Mouse (Mus musculus): ENCODE data around the gene Sgf29. TPM values are rescaled to one million over a fixed set of nuclear protein-coding genes. Genes with fewer than 3 reads are reported as not detected.

Gene Sgf29
- polyA plus RNA-seq, 1 experiment from 2014 or later, result 28.9 TPM

- DNase-seq (ENCODE audit: low spot score) (no peak), ATAC-seq (ENCODE audit: low FRiP score, low TSS enrichment) (no peak)
- TF ChIP-seq CTCF (IDR thresholded peaks at IDR 0.05; ENCODE audit: low read depth) (no peak), EP300 (optimal IDR thresholded peaks at IDR 0.05) (no peak)
- WGBS, result 76% methylated on average over 3 of the region's 3 CpGs
- no peak overlapping the region for H3K4me3 ChIP-seq (ENCODE audit: low read depth, low read length)
- no peak overlapping the region for H3K9ac ChIP-seq (ENCODE audit: low read length)
- no peaks in the 10 kb centered on the region for H3K27me3 ChIP-seq (ENCODE audit: control insufficient read depth, insufficient read depth, low read length)
- peaks cover 8% of the 10 kb centered on the region; the same call in 1 of the 2 replicates for H3K36me3 ChIP-seq (ENCODE audit: control insufficient read depth, insufficient read depth, low read length)
- no peaks in the 10 kb centered on the region for H3K9me3 ChIP-seq (ENCODE audit: control insufficient read depth, low read length)
- H3K27ac ChIP-seq (replicated peaks), result no peak overlapping the region
- no peak overlapping the region for H3K4me2 ChIP-seq (replicated peaks; ENCODE audit: low read depth)
- H3K4me1 ChIP-seq (replicated peaks; ENCODE audit: control insufficient read depth, insufficient read depth), result no peaks in the 10 kb centered on the region
Measured at GRCm38 (mm10) chr7:126670152-126670551, 21.0 kb downstream of the Sgf29 start.

- WGBS, result 93% methylated on average over 9 of the region's 9 CpGs
- no peak overlapping the region for H3K4me2 ChIP-seq (replicated peaks; ENCODE audit: low read depth)
Measured at GRCm38 (mm10) chr7:126672111-126672510, 23.0 kb downstream of the Sgf29 start.

GRCm38 (mm10) chr7:126675104-126675503, 26.0 kb downstream of the Sgf29 start:
- H3K9me3 ChIP-seq (ENCODE audit: control insufficient read depth, low read length), result no peaks in the 10 kb centered on the region
- no peak overlapping the region for H3K9ac ChIP-seq (ENCODE audit: low read length)
- ATAC-seq (ENCODE audit: low FRiP score, low TSS enrichment), result no peak
- WGBS, result 93% methylated on average over 8 of the region's 8 CpGs
- 0 out of 2 replicates have a peak, but pooled peaks cover 4% of the 10 kb centered on the region for H3K4me1 ChIP-seq (replicated peaks; ENCODE audit: control insufficient read depth, insufficient read depth)
- no peaks in the 10 kb centered on the region for H3K27me3 ChIP-seq (ENCODE audit: control insufficient read depth, insufficient read depth, low read length)
- no peak for DNase-seq (ENCODE audit: low spot score)
- no peak overlapping the region for H3K4me3 ChIP-seq (ENCODE audit: low read depth, low read length)
- H3K4me2 ChIP-seq (replicated peaks; ENCODE audit: low read depth), result no peak overlapping the region; the same call in 1 of the 2 replicates
- H3K27ac ChIP-seq (replicated peaks), result no peak overlapping the region
- TF ChIP-seq EP300 (optimal IDR thresholded peaks at IDR 0.05) (no peak), CTCF (IDR thresholded peaks at IDR 0.05; ENCODE audit: low read depth) (no peak)
- peaks cover 8% of the 10 kb centered on the region; the same call in 1 of the 2 replicates for H3K36me3 ChIP-seq (ENCODE audit: control insufficient read depth, insufficient read depth, low read length)

More at GRCm38 (mm10) chr7:126672111-126672510, 23.0 kb downstream of the Sgf29 start:
- Histone ChIP-seq H3K27ac (replicated peaks) (no peak overlapping the region), H3K9me3 (ENCODE audit: control insufficient read depth, low read length) (no peaks in the 10 kb centered on the region), H3K36me3 (ENCODE audit: control insufficient read depth, insufficient read depth, low read length) (peaks cover 8% of the 10 kb centered on the region; the same call in 1 of the 2 replicates), H3K9ac (ENCODE audit: low read length) (no peak overlapping the region), H3K4me3 (ENCODE audit: low read depth, low read length) (no peak overlapping the region), H3K4me1 (replicated peaks; ENCODE audit: control insufficient read depth, insufficient read depth) (0 out of 2 replicates have a peak, but pooled peaks cover 4% of the 10 kb centered on the region), H3K27me3 (ENCODE audit: control insufficient read depth, insufficient read depth, low read length) (no peaks in the 10 kb centered on the region)
- ATAC-seq (ENCODE audit: low FRiP score, low TSS enrichment) (no peak), DNase-seq (ENCODE audit: low spot score) (no peak)
- TF ChIP-seq CTCF (IDR thresholded peaks at IDR 0.05; ENCODE audit: low read depth) (no peak), EP300 (optimal IDR thresholded peaks at IDR 0.05) (no peak)

- 0 out of 2 replicates have a peak, but pooled peaks cover 4% of the 10 kb centered on the region for H3K4me1 ChIP-seq (replicated peaks; ENCODE audit: control insufficient read depth, insufficient read depth)
- peak; percentile 34 for DNase-seq (ENCODE audit: low spot score)
- peak; percentile 52; the same call in 1 of the 2 replicates for ATAC-seq (ENCODE audit: low FRiP score, low TSS enrichment)
- TF ChIP-seq EP300 (optimal IDR thresholded peaks at IDR 0.05) (no peak), CTCF (IDR thresholded peaks at IDR 0.05; ENCODE audit: low read depth) (no peak)
- H3K27me3 ChIP-seq (ENCODE audit: control insufficient read depth, insufficient read depth, low read length), result no peaks in the 10 kb centered on the region
- H3K4me2 ChIP-seq (replicated peaks; ENCODE audit: low read depth), result peak within 1 kb of the TSS; percentile 41
- H3K4me3 ChIP-seq (ENCODE audit: low read depth, low read length), result peak within 1 kb of the TSS; percentile 18; the same call in 1 of the 2 replicates
- H3K36me3 ChIP-seq (ENCODE audit: control insufficient read depth, insufficient read depth, low read length), result peaks cover 8% of the 10 kb centered on the region; the same call in 1 of the 2 replicates
- 30% methylated on average over 1 of the region's 1 CpGs for WGBS
- H3K9ac ChIP-seq (ENCODE audit: low read length), result peak within 1 kb of the TSS; percentile 41; the same call in 1 of the 2 replicates
- H3K27ac ChIP-seq (replicated peaks), result peak within 1 kb of the TSS; percentile 85
- H3K9me3 ChIP-seq (ENCODE audit: control insufficient read depth, low read length), result no peaks in the 10 kb centered on the region
Measured at GRCm38 (mm10) chr7:126676207-126676606, 27.1 kb downstream of the Sgf29 start, which contains the start of gene Sult1a1. Gene Sult1a1, minus strand, starts transcription at chr7:126676432.

GRCm38 (mm10) chr7:126676631-126677220, 27.6 kb downstream of the Sgf29 start:
- Histone ChIP-seq H3K27ac (replicated peaks) (peak overlapping the region; percentile 85), H3K9me3 (ENCODE audit: control insufficient read depth, low read length) (no peaks in the 10 kb centered on the region), H3K27me3 (ENCODE audit: control insufficient read depth, insufficient read depth, low read length) (no peaks in the 10 kb centered on the region), H3K4me2 (replicated peaks; ENCODE audit: low read depth) (no peak overlapping the region), H3K4me1 (replicated peaks; ENCODE audit: control insufficient read depth, insufficient read depth) (0 out of 2 replicates have a peak, but pooled peaks cover 4% of the 10 kb centered on the region), H3K4me3 (ENCODE audit: low read depth, low read length) (no peak overlapping the region), H3K9ac (ENCODE audit: low read length) (no peak overlapping the region), H3K36me3 (ENCODE audit: control insufficient read depth, insufficient read depth, low read length) (peaks cover 6% of the 10 kb centered on the region; the same call in 1 of the 2 replicates)
- WGBS, result 58% methylated on average over 4 of the region's 4 CpGs
- no peak for TF ChIP-seq CTCF (IDR thresholded peaks at IDR 0.05; ENCODE audit: low read depth)
- TF ChIP-seq EP300 (optimal IDR thresholded peaks at IDR 0.05), result no peak
- DNase-seq (ENCODE audit: low spot score), result no peak
- no peak for ATAC-seq (ENCODE audit: low FRiP score, low TSS enrichment)

Measured in stomach, postnatal 0 days (tissue).